Mouse (Mus musculus): ENCODE data around the gene Gstp2.

DNA sequence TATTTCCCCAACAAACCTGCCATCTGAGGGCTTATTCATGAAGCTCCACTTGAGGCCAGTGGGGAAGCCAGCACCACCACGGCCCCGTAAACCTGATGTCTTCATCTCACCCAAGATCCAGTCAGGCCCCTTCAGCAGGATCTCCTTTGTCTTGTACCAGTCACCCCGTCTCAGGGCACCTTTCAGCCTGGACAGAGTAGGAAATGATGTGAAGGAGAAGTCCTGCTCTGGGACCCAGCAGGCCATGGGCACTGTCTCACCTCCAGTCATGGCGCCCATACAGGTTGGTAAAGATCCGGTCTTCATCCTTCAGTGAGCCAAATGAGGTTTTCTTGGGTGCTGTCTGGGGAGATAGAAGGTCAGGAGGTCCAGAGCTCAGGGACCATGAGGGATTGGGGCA, 34.7 kb downstream of the Gstp2 start:
- TF ChIP-seq POLR2A (IDR thresholded peaks at IDR 0.05; ENCODE audit: low read depth, low read length) = no peak
- TF ChIP-seq CTCF (IDR thresholded peaks at IDR 0.05; ENCODE audit: extremely low read depth, insufficient read depth, insufficient read length, insufficient replicate concordance) = no peak
